Mouse (Mus musculus) hindbrain, embryonic 15.5 days (tissue): ENCODE results near the gene Gm49352. TPM values are rescaled to one million over a fixed set of nuclear protein-coding genes. Genes with fewer than 3 reads are reported as not detected.
"Not testable (repeated sequence)": the region's sequence is repeated elsewhere in the genome, so short reads cannot be mapped to it uniquely, and the experiment has no call there.

Experiments used
- ATAC-seq: fragments of 200-750 bp; cut with Nextera tagmentation; 2 replicates; pipeline ENCODE4 v1.8.0; 2017; ENCODE audit warnings: low read depth, moderate number of reproducible peaks, moderate TSS enrichment; ENCODE audit not compliant: low FRiP score
- H3K27ac ChIP-seq: fragments of 300-500 bp; sonication (generic); replicated peaks from 2 replicates; pipeline ENCODE4 v1.5.1; 2015; ENCODE audit warnings: mild to moderate bottlenecking, inconsistent platforms
- H3K27me3 ChIP-seq: fragments of 300-500 bp; sonication (generic); 2 replicates; pipeline ENCODE4 v1.6.1; 2015; ENCODE audit warnings: control low read depth, inconsistent platforms
- H3K36me3 ChIP-seq: fragments of 300-500 bp; sonication (generic); 2 replicates; pipeline ENCODE4 v1.6.1; 2015; ENCODE audit warnings: control low read depth, inconsistent platforms
- H3K4me1 ChIP-seq: fragments of 300-500 bp; sonication (generic); replicated peaks from 2 replicates; pipeline ENCODE4 v1.6.1; 2015; ENCODE audit warnings: control low read depth, inconsistent platforms
- H3K4me2 ChIP-seq: fragments of 300-500 bp; sonication (generic); 2 replicates; pipeline ENCODE4 v1.6.1; 2015; ENCODE audit warnings: moderate library complexity, mild to moderate bottlenecking, inconsistent platforms
- H3K4me3 ChIP-seq: fragments of 300-500 bp; sonication (generic); 2 replicates; pipeline ENCODE4 v1.5.1; 2015; ENCODE audit warnings: mild to moderate bottlenecking, inconsistent platforms
- H3K9ac ChIP-seq: fragments of 300-500 bp; sonication (generic); 2 replicates; pipeline ENCODE4 v1.6.1; 2015; ENCODE audit warnings: inconsistent platforms
- H3K9me3 ChIP-seq: fragments of 300-500 bp; sonication (generic); 2 replicates; pipeline ENCODE4 v1.6.1; 2016; ENCODE audit warnings: control low read depth, inconsistent platforms
- whole genome bisulfite sequencing: fragments of 180-500 bp; shearing (Covaris S2); methylation state at CpG from one replicate; pipeline ENCODE4 v1.1.7; 2015; 5-methylcytosine and 5-hydroxymethylcytosine counted together
- polyA plus RNA-seq: library from polyadenylated mRNA; unstranded; fragments of >200 nt; fragmentation: Nextera tagmentation; extraction: Ambion mirVana; gene quantifications from 2 replicates; pipeline ENCODE4 v1.2.1, GENCODE M21; 2015

The Gm49352 gene
- not detected in 2 replicates for polyA plus RNA-seq

- not testable (repeated sequence) for ATAC-seq, H3K9ac ChIP-seq, H3K27me3 ChIP-seq, H3K4me2 ChIP-seq, H3K27ac ChIP-seq, H3K4me1 ChIP-seq, H3K36me3 ChIP-seq, H3K4me3 ChIP-seq
- WGBS, result 61% methylated on average over 1 of the region's 1 CpGs
- peaks cover 38% of the 10 kb centered on the region for H3K9me3 ChIP-seq
These were observed at the start of gene Gm49352 for GRCm38 (mm10) chr13:61568074-61568473. TSS of gene Gm49352 (minus strand) at chr13:61568174.

GRCm38 (mm10) chr13:61570027-61570426, 2.1 kb upstream of the Gm49352 start, which contains the start of gene Cts3:
TSS of gene Cts3 (minus strand) at chr13:61570127.
- Histone ChIP-seq H3K9ac (no peak within 1 kb of the TSS), H3K4me1 (no peaks in the 10 kb centered on the region), H3K9me3 (peaks cover 36% of the 10 kb centered on the region), H3K27ac (no peak within 1 kb of the TSS), H3K36me3 (no peaks in the 10 kb centered on the region), H3K4me3 (no peak within 1 kb of the TSS), H3K4me2 (no peak within 1 kb of the TSS), H3K27me3 (no peaks in the 10 kb centered on the region)
- no peak for ATAC-seq

- 63% methylated on average over 4 of the region's 4 CpGs for WGBS
- Histone ChIP-seq H3K27ac (no peak within 1 kb of the TSS), H3K36me3 (no peaks in the 10 kb centered on the region), H3K4me1 (no peaks in the 10 kb centered on the region), H3K4me3 (no peak within 1 kb of the TSS), H3K9me3 (peaks cover 40% of the 10 kb centered on the region), H3K27me3 (no peaks in the 10 kb centered on the region), H3K4me2 (no peak within 1 kb of the TSS), H3K9ac (no peak within 1 kb of the TSS)
- ATAC-seq, result no peak
These were observed 26.3 kb downstream of the Gm49352 start, which contains the start of gene Ctsm for GRCm38 (mm10) chr13:61541631-61542030. TSS of gene Ctsm (minus strand) at chr13:61541839.

Other genes starting within 250 kb of the Gm49352 start
- gene Cts7, start 210.0 kb downstream of the Gm49352 start, polyA plus RNA-seq, result not detected in 2 replicates
- not detected in 2 replicates for gene Ctsm, start 26.3 kb downstream of the Gm49352 start, polyA plus RNA-seq
- not detected in 2 replicates for gene Cts3, start 2.0 kb upstream of the Gm49352 start, polyA plus RNA-seq